Mouse (Mus musculus) embryonic facial prominence, embryonic 11.5 days (tissue): ENCODE results near the gene Gm4131. TPM values are rescaled to one million over a fixed set of nuclear protein-coding genes. Genes with fewer than 3 reads are reported as not detected.
"Not testable (repeated sequence)": the region's sequence is repeated elsewhere in the genome, so short reads cannot be mapped to it uniquely, and the experiment has no call there.

Experiments
- ATAC-seq: fragments of 200-750 bp; cut with Nextera tagmentation; replicated peaks from 2 replicates; pipeline ENCODE4 v1.8.0; 2017; ENCODE audit warnings: low read depth; ENCODE audit not compliant: insufficient number of reproducible peaks, low FRiP score, low TSS enrichment
- DNase-seq: peaks from one replicate; pipeline ENCODE4 v3.0.0-alpha.2; 2015; ENCODE audit warnings: low spot score
- H3K27ac ChIP-seq: fragments of 300-500 bp; sonication (generic); replicated peaks from 2 replicates; pipeline ENCODE4 v1.5.1; 2014; ENCODE audit warnings: mild to moderate bottlenecking, low read depth, low read length, control low read depth
- H3K27me3 ChIP-seq: fragments of 300-500 bp; sonication (generic); 2 replicates; pipeline ENCODE4 v1.6.1; 2014; ENCODE audit warnings: mild to moderate bottlenecking, low read length, moderate library complexity, mixed read lengths; ENCODE audit not compliant: control insufficient read depth, insufficient read depth
- H3K36me3 ChIP-seq: fragments of 300-500 bp; sonication (generic); replicated peaks from 2 replicates; pipeline ENCODE4 v1.6.1; 2014; ENCODE audit warnings: low read depth, mild to moderate bottlenecking, low read length, moderate library complexity, mixed read lengths; ENCODE audit not compliant: control insufficient read depth, insufficient read depth
- H3K4me1 ChIP-seq: fragments of 300-500 bp; sonication (generic); 2 replicates; pipeline ENCODE4 v1.6.1; 2014; ENCODE audit warnings: low read length, mixed read lengths; ENCODE audit not compliant: control insufficient read depth, insufficient read depth
- H3K4me2 ChIP-seq: fragments of 300-500 bp; sonication (generic); 2 replicates; pipeline ENCODE4 v1.6.1; 2014; ENCODE audit warnings: low read depth, mild to moderate bottlenecking, control low read depth, low read length, moderate library complexity
- H3K4me3 ChIP-seq: fragments of 300-500 bp; sonication (generic); 2 replicates; pipeline ENCODE4 v1.5.1; 2014; ENCODE audit warnings: low read depth, low read length, control low read depth
- H3K9ac ChIP-seq: fragments of 300-500 bp; sonication (generic); replicated peaks from 2 replicates; pipeline ENCODE4 v1.6.1; 2014; ENCODE audit warnings: mild to moderate bottlenecking, control low read depth, low read length
- H3K9me3 ChIP-seq: fragments of 300-500 bp; sonication (generic); replicated peaks from 2 replicates; pipeline ENCODE4 v1.6.1; 2016; ENCODE audit warnings: mild to moderate bottlenecking, low read length, inconsistent platforms, mixed read lengths; ENCODE audit not compliant: control insufficient read depth
- WGBS: fragments of 180-500 bp; shearing (Covaris S2); extraction: QIAGEN DNeasy Blood & Tissue Kit; methylation state at CpG from one replicate; pipeline ENCODE4 v1.1.7; 2014; 5-methylcytosine and 5-hydroxymethylcytosine counted together
- polyA plus RNA-seq: library from polyadenylated mRNA; unstranded; fragments of >200 nt; fragmentation: Nextera tagmentation; extraction: Ambion mirVana; gene quantifications from 2 replicates; pipeline ENCODE4 v1.2.1, GENCODE M21; 2014

The Gm4131 gene
- not detected in 2 replicates for polyA plus RNA-seq

- WGBS: 80% methylated on average over 9 of the region's 9 CpGs
- H3K9ac ChIP-seq, H3K27me3 ChIP-seq, H3K4me2 ChIP-seq, H3K27ac ChIP-seq, H3K9me3 ChIP-seq, ATAC-seq, H3K4me1 ChIP-seq, H3K36me3 ChIP-seq, DNase-seq, H3K4me3 ChIP-seq: not testable (repeated sequence)
Observed at GRCm38 (mm10) chr14:62566821-62567220, at the start of gene Gm4131. Gene Gm4131 (minus strand): TSS chr14:62566921.

DNA sequence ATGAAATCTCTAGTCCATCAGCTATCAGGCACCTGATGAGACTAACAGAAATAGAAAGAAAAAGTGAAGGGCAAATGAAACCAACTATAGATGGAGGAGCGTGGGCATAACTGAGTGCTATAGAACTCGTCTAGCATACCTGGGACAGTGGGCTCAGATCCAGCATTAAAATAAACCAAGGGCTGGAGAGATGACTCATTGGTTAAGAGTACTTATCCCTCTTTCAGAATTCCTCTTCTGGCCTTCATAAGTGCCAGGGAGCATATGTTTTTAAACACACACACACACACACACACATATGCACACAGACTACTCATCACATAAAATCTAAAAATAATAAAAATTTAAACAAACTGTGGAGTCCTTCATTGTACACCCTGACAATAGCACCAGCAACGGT, 43.2 kb upstream of the Gm4131 start:
- ATAC-seq (no peak), DNase-seq (no peak)
- Histone ChIP-seq H3K4me2 (no peak overlapping the region), H3K4me3 (no peak overlapping the region), H3K36me3 (no peaks in the 10 kb centered on the region), H3K27ac (no peak overlapping the region), H3K9ac (no peak overlapping the region), H3K9me3 (no peaks in the 10 kb centered on the region), H3K4me1 (no peaks in the 10 kb centered on the region), H3K27me3 (no peaks in the 10 kb centered on the region)
- WGBS: 84% methylated on average over 3 of the region's 3 CpGs

DNA sequence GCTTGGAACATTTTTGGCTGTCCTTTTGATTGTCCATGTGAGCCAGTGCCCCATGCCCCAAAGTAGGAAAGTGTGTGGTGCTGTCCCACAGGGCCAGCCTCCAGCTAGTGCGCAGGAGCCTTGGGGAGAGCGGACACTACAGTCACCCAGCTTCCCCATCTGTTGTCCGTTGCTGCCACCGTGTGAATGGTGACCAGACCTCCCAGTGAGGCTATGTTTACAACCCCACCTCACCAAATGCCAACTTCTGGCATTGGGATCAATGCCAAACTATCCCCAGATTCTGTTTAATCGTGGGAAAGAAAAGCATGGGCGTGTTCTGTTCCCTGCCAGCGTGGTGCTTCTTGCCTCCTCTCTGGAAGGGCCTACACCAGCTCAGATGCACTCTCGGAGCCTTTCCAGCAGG, 41.1 kb upstream of the Gm4131 start:
- DNase-seq (no peak), ATAC-seq (no peak)
- H3K4me2 ChIP-seq: no peak overlapping the region
- H3K27me3 ChIP-seq: no peaks in the 10 kb centered on the region
- no peak overlapping the region for H3K27ac ChIP-seq
- 78% methylated on average over 8 of the region's 8 CpGs for WGBS
- no peak overlapping the region for H3K9ac ChIP-seq
- H3K4me3 ChIP-seq: no peak overlapping the region
- H3K4me1 ChIP-seq: no peaks in the 10 kb centered on the region
- H3K36me3 ChIP-seq: no peaks in the 10 kb centered on the region
- H3K9me3 ChIP-seq: no peaks in the 10 kb centered on the region

GRCm38 (mm10) chr14:62602869-62603268, 36.1 kb upstream of the Gm4131 start:
- Histone ChIP-seq H3K4me1 (no peaks in the 10 kb centered on the region), H3K36me3 (no peaks in the 10 kb centered on the region), H3K27me3 (no peaks in the 10 kb centered on the region), H3K27ac (no peak overlapping the region), H3K4me3 (no peak overlapping the region), H3K4me2 (no peak overlapping the region), H3K9me3 (no peaks in the 10 kb centered on the region), H3K9ac (no peak overlapping the region)
- DNase-seq: no peak
- no peak for ATAC-seq
- WGBS: 86% methylated on average over 1 of the region's 1 CpGs

- Histone ChIP-seq H3K4me1 (no peaks in the 10 kb centered on the region), H3K9me3 (no peaks in the 10 kb centered on the region), H3K36me3 (no peaks in the 10 kb centered on the region), H3K27me3 (no peaks in the 10 kb centered on the region), H3K9ac (no peak overlapping the region), H3K27ac (no peak overlapping the region), H3K4me3 (no peak overlapping the region), H3K4me2 (no peak overlapping the region)
- 88% methylated on average over 1 of the region's 1 CpGs for WGBS
- ATAC-seq (no peak), DNase-seq (no peak)
Observed at GRCm38 (mm10) chr14:62602271-62602670, 35.5 kb upstream of the Gm4131 start.

DNA sequence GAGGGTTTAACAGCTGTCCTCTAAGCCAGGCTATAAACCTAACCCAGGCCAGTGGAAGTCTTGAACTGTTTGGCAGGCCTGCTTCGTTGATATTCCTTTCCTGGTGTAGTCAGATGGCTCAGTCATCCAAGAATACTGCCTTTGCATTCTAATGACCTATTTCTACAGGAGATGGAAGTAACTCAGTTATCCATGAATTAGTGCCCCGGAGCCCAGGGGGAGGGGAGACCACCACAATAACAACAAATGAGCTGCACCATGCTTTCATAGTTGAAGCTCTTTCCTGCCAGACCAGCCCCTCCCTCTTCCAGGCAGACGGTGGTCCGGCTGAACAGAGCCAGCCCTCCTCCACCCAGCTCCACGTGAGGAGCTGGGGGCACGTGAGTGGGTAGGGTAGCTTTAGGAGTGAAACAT, 33.4 kb upstream of the Gm4131 start:
- WGBS: 65% methylated on average over 6 of the region's 6 CpGs
- no peak for DNase-seq
- Histone ChIP-seq H3K9ac (no peak overlapping the region), H3K9me3 (no peaks in the 10 kb centered on the region), H3K4me3 (no peak overlapping the region), H3K4me2 (no peak overlapping the region), H3K36me3 (no peaks in the 10 kb centered on the region), H3K27me3 (no peaks in the 10 kb centered on the region), H3K4me1 (no peaks in the 10 kb centered on the region), H3K27ac (no peak overlapping the region)
- ATAC-seq: no peak

DNA sequence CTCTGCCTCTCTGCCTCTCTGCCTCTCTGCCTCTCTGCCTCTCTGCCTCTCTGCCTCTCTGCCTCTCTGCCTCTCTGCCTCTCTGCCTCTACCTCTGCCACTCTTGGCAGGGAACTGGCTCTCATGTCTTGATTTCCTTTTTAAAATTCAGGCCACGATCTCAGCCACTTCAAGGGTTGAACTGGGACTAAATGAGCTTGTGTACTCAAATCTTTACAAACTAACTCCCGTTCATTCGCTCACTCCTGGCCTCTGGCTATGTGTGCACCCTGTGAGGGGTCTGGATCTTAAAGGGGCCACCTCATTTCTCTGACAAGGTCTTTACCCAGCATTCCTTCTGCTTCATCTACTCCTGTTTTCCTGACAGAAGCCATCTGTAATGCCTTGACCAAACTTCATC, 18.6 kb upstream of the Gm4131 start:
- Histone ChIP-seq H3K27ac (no peak overlapping the region), H3K4me1 (peaks cover 2% of the 10 kb centered on the region; the same call in 1 of the 2 replicates)
- ATAC-seq: no peak

DNA sequence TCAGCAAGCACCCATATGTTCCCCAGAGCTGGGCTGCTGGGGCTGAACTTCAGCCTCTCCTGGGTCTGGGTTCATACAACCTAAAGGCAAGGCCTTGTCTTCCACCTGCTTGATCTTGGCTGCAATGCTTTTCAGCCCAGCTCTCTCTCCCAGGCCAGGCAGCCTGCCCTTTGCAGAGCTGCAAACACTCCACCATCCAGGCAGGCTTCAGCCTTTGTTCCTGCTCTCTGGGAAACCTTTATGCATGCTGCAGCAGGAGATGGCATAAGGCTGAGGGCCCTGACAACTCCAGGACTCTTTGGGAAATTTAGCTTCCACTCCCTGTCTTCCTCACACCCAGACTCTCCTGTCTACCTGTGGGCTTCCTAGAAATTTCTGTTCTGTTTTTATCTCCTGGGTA, 17.9 kb upstream of the Gm4131 start:
- H3K36me3 ChIP-seq: no peaks in the 10 kb centered on the region
- H3K27me3 ChIP-seq: no peaks in the 10 kb centered on the region; the same call in 1 of the 2 replicates
- peaks cover 2% of the 10 kb centered on the region; the same call in 1 of the 2 replicates for H3K4me1 ChIP-seq
- DNase-seq (no peak), ATAC-seq (no peak)
- H3K4me2 ChIP-seq: no peak overlapping the region
- no peak overlapping the region for H3K27ac ChIP-seq
- H3K4me3 ChIP-seq: no peak overlapping the region
- no peak overlapping the region for H3K9ac ChIP-seq
- no peaks in the 10 kb centered on the region for H3K9me3 ChIP-seq

More for the DNA sequence above, 18.6 kb upstream of the Gm4131 start:
- H3K9ac ChIP-seq: no peak overlapping the region
- H3K4me2 ChIP-seq: no peak overlapping the region
- 25% methylated on average over 3 of the region's 3 CpGs for WGBS
- no peaks in the 10 kb centered on the region; the same call in 1 of the 2 replicates for H3K27me3 ChIP-seq
- H3K9me3 ChIP-seq: no peaks in the 10 kb centered on the region
- no peaks in the 10 kb centered on the region for H3K36me3 ChIP-seq
- no peak overlapping the region for H3K4me3 ChIP-seq
- DNase-seq: peak; percentile 33
